Mouse (Mus musculus) stomach, postnatal 0 days (tissue): ENCODE measurements around the gene Tmem190.

Source experiments
- CTCF ChIP-seq: IDR thresholded peaks from 2 replicates; pipeline ENCODE4 v1.5.1; 2016; ENCODE audit warnings: antibody characterized with exemption, low read depth, mild to moderate bottlenecking, moderate library complexity
- EP300 ChIP-seq: optimal IDR thresholded peaks from 2 replicates; pipeline ENCODE3; 2016; ENCODE audit warnings: antibody characterized with exemption

DNA sequence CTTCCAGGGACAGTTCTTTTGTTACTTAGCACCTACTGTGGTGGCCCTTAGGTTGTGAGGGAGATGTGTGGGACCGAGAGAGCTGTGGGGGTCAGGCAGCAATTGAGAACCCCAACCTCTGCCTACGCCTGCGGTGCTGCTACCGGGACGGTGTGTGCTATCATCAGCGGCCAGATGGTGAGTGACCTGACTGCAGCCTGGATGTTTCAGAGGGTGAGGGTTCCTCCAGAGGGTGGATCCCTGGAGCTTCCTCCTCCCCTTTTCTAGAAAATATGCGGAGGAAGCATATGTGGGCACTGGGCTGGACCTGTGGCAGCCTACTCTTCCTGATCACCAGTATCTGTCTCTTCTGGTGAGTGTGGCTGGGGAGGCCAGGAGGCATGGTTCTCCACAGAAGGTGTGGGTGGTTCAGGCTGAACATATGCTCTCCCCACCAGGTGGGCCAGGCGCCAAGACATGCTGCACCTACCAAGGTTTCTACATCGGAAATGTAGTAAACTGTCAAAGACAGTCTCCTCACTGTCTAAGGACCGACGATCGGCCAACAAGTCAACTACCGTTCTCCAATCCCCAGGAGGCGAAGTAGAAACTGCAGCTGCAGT, 1.0 kb downstream of the Tmem190 start:
- TF ChIP-seq EP300 (no peak), CTCF (no peak)
